Mouse (Mus musculus): ENCODE data around the gene Tas2r125.
"Not testable (repeated sequence)": the region's sequence is repeated elsewhere in the genome, so short reads cannot be mapped to it uniquely, and the experiment has no call there.

Tas2r125 gene

GRCm38 (mm10) chr6:132909351-132909750 is at the start of gene Tas2r125:
Gene Tas2r125, plus strand, starts transcription at chr6:132909651.
- no peak for DNase-seq (ENCODE audit: extremely low read depth, insufficient read length, low spot score)

- no peak for DNase-seq (ENCODE audit: extremely low read depth, insufficient read length, low spot score)
Measured at GRCm38 (mm10) chr6:132867708-132868107, 41.7 kb upstream of the Tas2r125 start, which contains the start of gene Tas2r110. Gene Tas2r110, plus strand, starts transcription at chr6:132868008.

GRCm38 (mm10) chr6:132892711-132893110 is 16.7 kb upstream of the Tas2r125 start, which contains the start of gene Tas2r113:
Gene Tas2r113, plus strand, starts transcription at chr6:132893011.
- no peak for DNase-seq (ENCODE audit: extremely low read depth, insufficient read length, low spot score)

- not testable (repeated sequence) for DNase-seq (ENCODE audit: extremely low read depth, insufficient read length, low spot score)
Measured at GRCm38 (mm10) chr6:132941376-132941775, 31.9 kb downstream of the Tas2r125 start.

GRCm38 (mm10) chr6:132950802-132951201 is 41.4 kb downstream of the Tas2r125 start, which contains the start of gene Tas2r129:
Gene Tas2r129, plus strand, starts transcription at chr6:132951102.
- DNase-seq (ENCODE audit: extremely low read depth, insufficient read length, low spot score) = no peak

- DNase-seq (ENCODE audit: extremely low read depth, insufficient read length, low spot score) = no peak
Measured at GRCm38 (mm10) chr6:132957819-132958218, 48.4 kb downstream of the Tas2r125 start, which contains the start of gene Tas2r131. Gene Tas2r131, minus strand, starts transcription at chr6:132957919.

Measured in 3134 (cell line).